Mouse (Mus musculus) retina, embryonic 14.5 days (tissue): ENCODE measurements around the gene Flvcr2.
"Not testable (repeated sequence)": the region's sequence is repeated elsewhere in the genome, so short reads cannot be mapped to it uniquely, and the experiment has no call there.

Experiments
- DNase-seq: peaks from one replicate; pipeline ENCODE4 v3.0.0-alpha.2; 2015; ENCODE audit warnings: low spot score

Gene Flvcr2

GRCm38 (mm10) chr12:85745827-85746695 lies at the start of gene Flvcr2:
Gene Flvcr2, plus strand, starts transcription at chr12:85746539.
- peak; percentile 81 for DNase-seq

GRCm38 (mm10) chr12:85698179-85698578 lies 48.2 kb upstream of the Flvcr2 start:
- DNase-seq: not testable (repeated sequence)

GRCm38 (mm10) chr12:85700191-85700841 lies 46.0 kb upstream of the Flvcr2 start:
- no peak for DNase-seq

- DNase-seq: no peak
Measured at GRCm38 (mm10) chr12:85700842-85701223, 45.5 kb upstream of the Flvcr2 start.

GRCm38 (mm10) chr12:85702166-85703055 lies 43.9 kb upstream of the Flvcr2 start:
- DNase-seq: no peak

GRCm38 (mm10) chr12:85703507-85703906 lies 42.8 kb upstream of the Flvcr2 start:
- no peak for DNase-seq

GRCm38 (mm10) chr12:85704566-85704965 lies 41.8 kb upstream of the Flvcr2 start:
- peak; percentile 20 for DNase-seq

- peak; percentile 70 for DNase-seq
Measured at GRCm38 (mm10) chr12:85705002-85705830, 41.1 kb upstream of the Flvcr2 start.

- DNase-seq: no peak
Measured at GRCm38 (mm10) chr12:85705831-85706530, 40.4 kb upstream of the Flvcr2 start.

GRCm38 (mm10) chr12:85706906-85707305 lies 39.4 kb upstream of the Flvcr2 start:
- no peak for DNase-seq

GRCm38 (mm10) chr12:85707391-85707790 lies 38.9 kb upstream of the Flvcr2 start:
- DNase-seq: no peak

GRCm38 (mm10) chr12:85708556-85708955 lies 37.8 kb upstream of the Flvcr2 start:
- DNase-seq: no peak

GRCm38 (mm10) chr12:85710695-85711094 lies 35.6 kb upstream of the Flvcr2 start:
- DNase-seq: no peak

- no peak for DNase-seq
Measured at GRCm38 (mm10) chr12:85712587-85712986, 33.8 kb upstream of the Flvcr2 start.

- DNase-seq: no peak
Measured at GRCm38 (mm10) chr12:85714126-85714525, 32.2 kb upstream of the Flvcr2 start.

- DNase-seq: no peak
Measured at GRCm38 (mm10) chr12:85725306-85725705, 21.0 kb upstream of the Flvcr2 start.

- DNase-seq: no peak
Measured at GRCm38 (mm10) chr12:85726729-85727397, 19.5 kb upstream of the Flvcr2 start.

GRCm38 (mm10) chr12:85728181-85728580 lies 18.2 kb upstream of the Flvcr2 start:
- no peak for DNase-seq

- DNase-seq: peak; percentile 88
Measured at GRCm38 (mm10) chr12:85729022-85729944, 17.1 kb upstream of the Flvcr2 start.
